Mouse (Mus musculus) G1E-ER4 (cell line): ENCODE results near the gene Noa1. TPM values are rescaled to one million over a fixed set of nuclear protein-coding genes. Genes with fewer than 3 reads are reported as not detected.

Source experiments
- GATA1 ChIP-seq: IDR thresholded peaks from one replicate; pipeline ENCODE4 v1.8.0; 2012; ENCODE audit warnings: low read length, inconsistent platforms
- polyA plus RNA-seq: library from polyadenylated mRNA; stranded (reverse); fragments of >175 nt; gene quantifications from 2 replicates; pipeline ENCODE4 v1.2.3, GENCODE M21; 2012

Gene Noa1
- polyA plus RNA-seq, 1 experiment: 48.5 TPM

DNA sequence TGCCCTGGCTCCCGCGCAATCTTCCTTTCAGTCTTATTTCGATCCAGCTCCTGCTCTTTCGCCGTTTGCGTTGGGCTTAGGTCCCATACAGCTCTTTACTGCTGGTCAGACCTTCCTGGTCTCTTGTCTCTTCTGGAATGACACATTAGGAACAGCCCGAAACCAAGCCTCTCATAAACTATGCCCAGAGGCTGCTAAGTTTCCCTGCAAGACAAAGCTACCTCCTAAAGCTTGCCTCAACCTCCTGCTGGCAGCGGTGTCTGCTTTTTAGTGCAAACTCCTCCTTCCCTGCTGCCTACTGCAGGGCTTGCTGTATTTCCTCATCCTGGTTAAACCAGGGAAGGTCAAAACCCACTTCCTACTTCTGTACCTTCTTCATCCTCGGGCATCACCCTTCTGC lies 59.8 kb downstream of the Noa1 start:
- no peak for TF ChIP-seq GATA1

DNA sequence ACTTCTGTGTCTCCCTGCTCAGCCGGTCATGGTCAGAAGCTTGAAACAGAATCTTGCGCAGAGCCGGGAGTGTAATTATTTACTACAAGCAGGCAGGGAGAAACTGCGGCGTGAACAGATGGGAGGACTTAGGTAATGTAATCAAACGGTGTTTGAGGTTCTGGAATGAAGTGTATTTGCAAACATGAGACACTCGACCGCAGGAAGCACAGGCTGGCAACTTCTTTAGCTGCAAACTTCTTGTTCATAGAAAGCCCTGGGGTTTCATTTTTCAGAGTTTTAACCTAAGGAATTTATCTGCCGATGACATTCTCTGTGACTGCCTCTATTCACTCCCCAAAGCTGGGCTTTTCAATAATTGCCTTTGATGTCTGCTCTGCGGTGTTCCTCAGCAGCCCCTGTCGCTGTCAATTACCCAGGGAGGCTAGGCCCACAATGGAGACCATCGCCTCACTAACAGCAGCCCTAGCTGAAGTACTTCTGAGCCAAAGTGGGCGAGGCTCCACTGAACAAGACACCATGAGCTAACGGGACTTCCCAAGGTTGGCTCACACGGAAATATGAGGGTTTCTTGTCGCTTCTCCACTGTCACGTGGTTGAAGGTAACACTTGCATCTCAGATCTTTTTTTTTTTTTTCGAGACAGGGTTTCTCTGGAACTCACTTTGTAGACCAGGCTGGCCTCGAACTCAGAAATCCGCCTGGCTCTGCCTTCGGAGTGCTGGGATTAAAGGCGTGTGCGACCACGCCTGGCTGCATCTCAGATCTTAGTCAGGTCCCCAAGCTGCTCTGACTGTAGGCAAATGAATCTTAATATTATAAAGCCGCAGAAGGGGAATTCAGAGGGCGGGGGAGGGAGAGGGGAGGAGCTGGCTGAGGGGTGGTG lies 63.9 kb downstream of the Noa1 start:
- no peak for TF ChIP-seq GATA1

DNA sequence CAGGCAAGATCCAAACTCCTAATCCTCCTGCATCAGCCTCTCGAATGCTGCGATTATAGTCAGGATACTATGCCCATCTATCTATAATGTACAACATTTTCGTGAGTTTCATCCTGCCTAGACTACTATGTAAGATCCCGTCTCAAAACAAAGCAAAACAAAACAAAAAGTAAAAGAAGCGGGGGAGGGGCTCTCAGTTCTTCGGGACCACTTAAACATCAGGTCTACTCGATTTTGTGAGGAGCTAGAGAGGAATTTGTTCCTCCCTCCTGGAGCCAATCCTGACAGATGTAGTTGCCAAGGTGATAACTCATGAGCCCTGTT lies 64.5 kb downstream of the Noa1 start:
- TF ChIP-seq GATA1: no peak

DNA sequence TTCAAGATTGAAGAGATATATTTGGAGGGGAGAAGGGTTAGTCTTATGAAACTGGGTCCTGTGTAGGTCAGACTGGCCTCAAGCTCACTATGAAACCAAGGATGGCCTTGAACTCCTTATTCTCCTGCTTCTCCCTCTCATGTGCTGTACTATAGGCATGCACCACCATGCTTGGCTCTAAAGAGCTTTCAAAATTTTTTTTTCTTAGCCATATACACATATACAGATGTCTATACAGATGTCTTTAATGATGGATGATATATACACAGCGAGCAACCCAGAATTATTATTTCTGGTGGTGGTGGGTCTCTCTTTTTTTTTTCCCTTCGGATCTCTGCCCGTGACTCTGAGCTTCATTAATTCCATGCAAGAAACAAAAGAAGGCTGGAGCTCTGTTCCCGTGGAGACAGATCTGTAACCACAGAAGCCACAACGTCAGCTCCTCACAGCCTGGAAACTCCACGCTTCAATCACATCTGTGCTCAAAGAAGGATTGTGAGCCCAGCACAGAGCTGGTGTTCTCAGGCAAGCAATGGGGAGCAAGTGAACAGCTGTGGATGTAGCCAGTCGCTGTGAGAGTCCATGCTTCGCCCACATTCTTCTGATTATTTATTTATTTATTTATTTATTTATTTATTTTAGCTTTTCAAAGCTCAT lies 65.4 kb downstream of the Noa1 start:
- TF ChIP-seq GATA1: no peak

Other genes with a start within 250 kb of the Noa1 start
- not detected in 2 replicates for gene Hopx, start 195.0 kb downstream of the Noa1 start, polyA plus RNA-seq
- gene Spink2, start 98.6 kb downstream of the Noa1 start, polyA plus RNA-seq: not detected in 2 replicates
- 6.6 and 7.8 TPM in 2 replicates for gene Rest, start 44.6 kb downstream of the Noa1 start, polyA plus RNA-seq
- gene Polr2b, start 63 bp upstream of the Noa1 start, polyA plus RNA-seq: 2.0 and 3.3 TPM in 2 replicates
- not detected in 2 replicates for gene Igfbp7, start 98.0 kb upstream of the Noa1 start, polyA plus RNA-seq